Mouse (Mus musculus): ENCODE measurements at regions not wholly inside any gene's neighbourhood (a gene's known extent, or its start where the extent isn't known, plus 50 kb on each side); places are given as distances from the start of the nearest gene placed in this dataset.

GRCm38 (mm10) chr16:24208118-24208517 lies 185.2 kb upstream of the Lpp start:
- TF ChIP-seq CTCF (IDR thresholded peaks at IDR 0.05; ENCODE audit: borderline replicate concordance, control insufficient read depth, extremely low read depth, insufficient read depth, low read length, poor library complexity), result no peak
- no peak for TF ChIP-seq POLR2A (IDR thresholded peaks at IDR 0.05; ENCODE audit: control insufficient read depth, extremely low read depth, insufficient read depth, low read length, poor library complexity)
